Mouse (Mus musculus) hindbrain, postnatal 0 days (tissue): ENCODE measurements around the gene Lipc. TPM values are rescaled to one million over a fixed set of nuclear protein-coding genes. Genes with fewer than 3 reads are reported as not detected.

Experiments
- ATAC-seq: fragments of 200-750 bp; cut with Nextera tagmentation; 2 replicates; pipeline ENCODE4 v1.8.0; 2017; ENCODE audit warnings: mild to moderate bottlenecking, moderate TSS enrichment, moderate library complexity
- DNase-seq: peaks from one replicate; pipeline ENCODE4 v3.0.0-alpha.2; 2015; ENCODE audit warnings: low spot score
- H3K27ac ChIP-seq: fragments of 300-500 bp; sonication (generic); 2 replicates; pipeline ENCODE4 v1.5.1; 2014; ENCODE audit warnings: mild to moderate bottlenecking
- H3K27me3 ChIP-seq: fragments of 300-500 bp; sonication (generic); 2 replicates; pipeline ENCODE4 v1.6.1; 2014; ENCODE audit warnings: low read length, mixed read lengths; ENCODE audit not compliant: insufficient read depth
- H3K36me3 ChIP-seq: fragments of 300-500 bp; sonication (generic); 2 replicates; pipeline ENCODE4 v1.6.1; 2014; ENCODE audit warnings: low read length, mixed read lengths; ENCODE audit not compliant: insufficient read depth
- H3K4me1 ChIP-seq: fragments of 300-500 bp; sonication (generic); 2 replicates; pipeline ENCODE4 v1.6.1; 2014; ENCODE audit warnings: antibody characterized with exemption, low read length, mixed read lengths; ENCODE audit not compliant: insufficient read depth
- H3K4me2 ChIP-seq: fragments of 300-500 bp; sonication (generic); 2 replicates; pipeline ENCODE4 v1.6.1; 2014; ENCODE audit warnings: low read depth, mild to moderate bottlenecking, low read length, moderate library complexity, mixed read lengths
- H3K4me3 ChIP-seq: fragments of 300-500 bp; sonication (generic); 2 replicates; pipeline ENCODE4 v1.5.1; 2014; ENCODE audit warnings: low read length
- H3K9ac ChIP-seq: fragments of 300-500 bp; sonication (generic); replicated peaks from 2 replicates; pipeline ENCODE4 v1.6.1; 2014; ENCODE audit warnings: mild to moderate bottlenecking, low read length, moderate library complexity, mixed read lengths
- H3K9me3 ChIP-seq: fragments of 300-500 bp; sonication (generic); 2 replicates; pipeline ENCODE4 v1.6.1; 2016; ENCODE audit warnings: low read length, mixed read lengths
- CTCF ChIP-seq: IDR thresholded peaks from 2 replicates; pipeline ENCODE4 v1.5.1; 2016; ENCODE audit warnings: antibody characterized with exemption, control low read depth, low read depth
- WGBS: fragments of 180-500 bp; shearing (Covaris S2); extraction: QIAGEN DNeasy Blood & Tissue Kit; methylation state at CpG from one replicate; pipeline ENCODE4 v1.1.7; 2014; 5-methylcytosine and 5-hydroxymethylcytosine counted together
- polyA plus RNA-seq: library from polyadenylated mRNA; unstranded; fragments of >200 nt; fragmentation: Nextera tagmentation; extraction: Ambion mirVana; gene quantifications from 2 replicates; pipeline ENCODE4 v1.2.1, GENCODE M21; 2015
- total RNA-seq: library from RNA; depleted of rRNA; stranded (reverse); fragments of >200 nt; gene quantifications from 2 replicates; pipeline ENCODE4 v1.2.3, GENCODE M21; 2014

The Lipc gene
- total and polyA plus RNA-seq, 2 experiments from 2014 or later, result 0.19 TPM; not detected in 1

GRCm38 (mm10) chr9:70921781-70922565 is 30.1 kb downstream of the Lipc start:
- H3K36me3 ChIP-seq, result no peaks in the 10 kb centered on the region
- H3K27me3 ChIP-seq, result no peaks in the 10 kb centered on the region
- no peaks in the 10 kb centered on the region for H3K9me3 ChIP-seq
- H3K4me1 ChIP-seq, result peaks cover 8% of the 10 kb centered on the region; the same call in 1 of the 2 replicates
- WGBS, result 57% methylated on average over 7 of the region's 7 CpGs
- H3K4me3 ChIP-seq, result no peak overlapping the region
- no peak overlapping the region for H3K4me2 ChIP-seq
- H3K27ac ChIP-seq, result no peak overlapping the region
- DNase-seq (peak; percentile 83), ATAC-seq (peak; percentile 69; the same call in 1 of the 2 replicates)
- no peak overlapping the region for H3K9ac ChIP-seq
- no peak for TF ChIP-seq CTCF

GRCm38 (mm10) chr9:70921132-70921531 is 30.9 kb downstream of the Lipc start:
- DNase-seq, result no peak
- Histone ChIP-seq H3K4me3 (no peak overlapping the region), H3K4me1 (peaks cover 8% of the 10 kb centered on the region; the same call in 1 of the 2 replicates), H3K27me3 (no peaks in the 10 kb centered on the region), H3K9me3 (no peaks in the 10 kb centered on the region), H3K27ac (no peak overlapping the region), H3K36me3 (no peaks in the 10 kb centered on the region), H3K9ac (no peak overlapping the region), H3K4me2 (no peak overlapping the region)
- no peak for ATAC-seq
- 80% methylated on average over 3 of the region's 3 CpGs for WGBS
- no peak for TF ChIP-seq CTCF

DNA sequence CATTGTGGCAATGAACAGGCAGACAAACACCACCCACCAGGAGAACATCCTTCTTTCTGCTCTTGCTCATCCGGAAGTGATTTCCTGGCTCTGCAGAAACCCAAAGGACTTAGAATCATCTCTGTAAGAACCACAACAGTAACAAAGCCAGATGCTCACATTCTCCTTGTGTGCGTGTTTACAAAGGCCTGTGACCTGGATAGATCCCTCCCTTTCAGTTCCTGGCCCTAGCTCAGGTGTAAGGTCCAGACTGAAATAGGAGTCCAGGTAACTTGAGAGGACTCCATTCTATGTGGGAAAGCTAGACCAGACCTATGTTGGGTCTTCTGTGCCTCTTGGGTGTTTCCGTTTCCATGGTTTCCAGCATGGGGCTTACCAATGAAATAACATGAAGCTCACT is 32.8 kb downstream of the Lipc start:
- no peak overlapping the region for H3K4me2 ChIP-seq
- 86% methylated on average over 3 of the region's 3 CpGs for WGBS
- peaks cover 8% of the 10 kb centered on the region; the same call in 1 of the 2 replicates for H3K4me1 ChIP-seq
- no peaks in the 10 kb centered on the region for H3K9me3 ChIP-seq
- no peak for TF ChIP-seq CTCF
- H3K36me3 ChIP-seq, result no peaks in the 10 kb centered on the region
- H3K9ac ChIP-seq, result no peak overlapping the region
- H3K4me3 ChIP-seq, result no peak overlapping the region
- no peaks in the 10 kb centered on the region for H3K27me3 ChIP-seq
- DNase-seq (no peak), ATAC-seq (0 out of 2 replicates have a peak, but pooled peaks have one; percentile 15)
- H3K27ac ChIP-seq, result no peak overlapping the region

GRCm38 (mm10) chr9:70916516-70916915 is 35.5 kb downstream of the Lipc start:
- no peaks in the 10 kb centered on the region for H3K27me3 ChIP-seq
- H3K4me2 ChIP-seq, result no peak overlapping the region
- no peaks in the 10 kb centered on the region for H3K4me1 ChIP-seq
- no peak overlapping the region for H3K27ac ChIP-seq
- ATAC-seq, result no peak
- no peak overlapping the region for H3K4me3 ChIP-seq
- no peaks in the 10 kb centered on the region for H3K36me3 ChIP-seq
- DNase-seq, result no peak
- no peak for TF ChIP-seq CTCF
- 56% methylated on average over 7 of the region's 7 CpGs for WGBS
- no peaks in the 10 kb centered on the region for H3K9me3 ChIP-seq
- no peak overlapping the region for H3K9ac ChIP-seq

- Histone ChIP-seq H3K36me3 (no peaks in the 10 kb centered on the region), H3K4me3 (no peak overlapping the region), H3K9ac (no peak overlapping the region), H3K4me2 (no peak overlapping the region), H3K9me3 (no peaks in the 10 kb centered on the region), H3K4me1 (no peaks in the 10 kb centered on the region), H3K27me3 (no peaks in the 10 kb centered on the region), H3K27ac (no peak overlapping the region)
- DNase-seq (no peak), ATAC-seq (no peak)
- no peak for TF ChIP-seq CTCF
- WGBS, result 73% methylated on average over 2 of the region's 2 CpGs
Observed at GRCm38 (mm10) chr9:70915356-70915685, 36.7 kb downstream of the Lipc start.

DNA sequence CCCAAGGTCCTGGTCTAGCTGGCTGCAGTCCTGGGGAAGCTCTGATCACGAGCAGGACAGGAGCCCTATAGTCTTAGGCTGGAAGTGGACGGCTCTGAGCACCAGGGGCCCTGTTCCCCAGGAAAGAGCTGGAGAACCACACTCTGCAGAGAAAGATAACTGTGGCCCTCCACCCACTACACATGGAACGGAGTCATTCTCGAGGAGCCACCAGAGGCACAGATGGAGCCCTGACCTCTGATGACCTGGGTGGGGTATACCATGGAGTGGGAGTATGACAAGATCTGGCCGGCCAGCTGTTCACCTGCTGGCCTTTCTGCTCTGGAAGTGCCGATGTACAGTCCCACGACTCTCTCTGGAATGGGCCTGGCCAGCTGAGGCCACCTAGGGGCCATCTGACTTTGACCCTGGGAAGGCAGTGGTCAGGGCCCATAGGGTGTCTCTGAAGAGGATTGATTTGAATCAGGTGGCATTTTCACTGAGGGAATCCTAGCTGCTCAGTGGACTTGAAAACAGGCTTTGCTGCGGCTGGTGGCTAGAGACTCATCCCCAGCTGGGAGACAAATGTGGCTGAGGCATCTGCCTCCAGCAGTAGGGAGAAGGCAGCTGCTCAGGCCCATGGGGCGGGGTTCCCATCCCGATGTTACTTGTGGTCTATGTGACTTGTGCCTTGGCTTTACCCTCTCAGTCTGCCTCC is 37.2 kb downstream of the Lipc start:
- no peak overlapping the region for H3K4me3 ChIP-seq
- no peaks in the 10 kb centered on the region for H3K27me3 ChIP-seq
- no peak overlapping the region for H3K27ac ChIP-seq
- no peak overlapping the region for H3K9ac ChIP-seq
- WGBS, result 63% methylated on average over 10 of the region's 10 CpGs
- H3K4me2 ChIP-seq, result no peak overlapping the region
- H3K4me1 ChIP-seq, result no peaks in the 10 kb centered on the region
- no peaks in the 10 kb centered on the region for H3K36me3 ChIP-seq
- H3K9me3 ChIP-seq, result no peaks in the 10 kb centered on the region
- no peak; the same call in 1 of the 2 replicates for TF ChIP-seq CTCF
- DNase-seq (no peak), ATAC-seq (no peak)

- Histone ChIP-seq H3K4me1 (no peaks in the 10 kb centered on the region), H3K27me3 (no peaks in the 10 kb centered on the region), H3K36me3 (no peaks in the 10 kb centered on the region), H3K4me2 (no peak overlapping the region), H3K9me3 (no peaks in the 10 kb centered on the region), H3K4me3 (no peak overlapping the region), H3K9ac (no peak overlapping the region), H3K27ac (no peak overlapping the region)
- ATAC-seq (no peak), DNase-seq (no peak)
- 76% methylated on average over 4 of the region's 4 CpGs for WGBS
- TF ChIP-seq CTCF, result no peak
Observed at GRCm38 (mm10) chr9:70911163-70911562, 40.9 kb downstream of the Lipc start.
